Comparison of ENCODE assay signal across 22 mouse cellular contexts in the genomic region with DNA sequence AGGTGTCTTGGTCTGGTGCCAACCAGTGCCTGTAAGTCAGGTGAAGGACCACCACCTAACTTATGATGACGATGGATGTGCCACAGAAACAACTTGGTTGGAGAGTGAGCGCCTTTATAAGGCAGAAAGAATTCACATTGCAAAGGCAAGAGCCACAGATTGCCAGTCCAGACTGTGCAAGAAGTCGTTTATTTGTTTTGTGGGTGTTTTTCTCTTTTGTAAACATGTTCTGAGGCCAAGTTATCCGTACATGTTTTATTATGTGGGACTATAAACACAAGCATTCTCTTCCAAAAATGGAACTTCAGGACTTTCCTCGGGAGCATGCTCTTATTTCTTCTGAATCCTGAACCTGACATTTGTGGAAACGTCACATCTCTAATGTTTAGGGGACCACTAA.
DNase-seq lines count a peak whose midpoint lies in the region; ATAC-seq and TF ChIP-seq lines count a peak whose summit lies in the region.
"Had no signal": no experiment of that assay in that cellular context is flagged by ENCODE, and none has a peak within 500 bp of the region (broad histone marks: within the 10 kb centered on the region; RNA-seq: fewer than 3 reads in every experiment).

No protein-coding gene starts in this region.

- no peaks in the 10 kb centered on the region for H3K36me3 ChIP-seq in lung, embryonic 14.5 days (ENCODE audit: insufficient read depth)
- H3K36me3 ChIP-seq in lung, postnatal 0 days (ENCODE audit: insufficient read depth, low read length) = no peaks in the 10 kb centered on the region
- H3K36me3 ChIP-seq in myocyte (ENCODE audit: control insufficient read depth, insufficient read depth) = no peaks in the 10 kb centered on the region
- H3K36me3 ChIP-seq: embryonic facial prominence, embryonic 13.5 days; embryonic facial prominence, embryonic 15.5 days; forebrain, embryonic 10.5 days; forebrain, embryonic 12.5 days had no signal

- H3K27ac ChIP-seq in lung, embryonic 14.5 days (ENCODE audit: low read depth) = no peak overlapping the region
- no peak overlapping the region for H3K27ac ChIP-seq in lung, postnatal 0 days (ENCODE audit: low read length)
- H3K27ac ChIP-seq: embryonic facial prominence, embryonic 13.5 days; embryonic facial prominence, embryonic 15.5 days; forebrain, embryonic 10.5 days; forebrain, embryonic 12.5 days had no signal

- H3K4me2 ChIP-seq in lung, embryonic 14.5 days = no peak overlapping the region
- H3K4me2 ChIP-seq in lung, postnatal 0 days (replicated peaks; ENCODE audit: low read depth, low read length) = no peak overlapping the region
- H3K4me2 ChIP-seq in myocyte (ENCODE audit: low read depth) = peak overlapping the region; percentile 0
- H3K4me2 ChIP-seq: embryonic facial prominence, embryonic 13.5 days; embryonic facial prominence, embryonic 15.5 days; forebrain, embryonic 12.5 days had no signal

- no peaks in the 10 kb centered on the region for H3K79me2 ChIP-seq in myocyte (ENCODE audit: control insufficient read depth, insufficient read depth)

- no peaks in the 10 kb centered on the region for H3K27me3 ChIP-seq in lung, embryonic 14.5 days (ENCODE audit: insufficient read depth, low read length)
- no peaks in the 10 kb centered on the region for H3K27me3 ChIP-seq in lung, postnatal 0 days (replicated peaks; ENCODE audit: insufficient read depth, low read length)
- H3K27me3 ChIP-seq in myocyte (ENCODE audit: control insufficient read depth, insufficient read depth, insufficient read length) = no peaks in the 10 kb centered on the region
- H3K27me3 ChIP-seq: embryonic facial prominence, embryonic 13.5 days; embryonic facial prominence, embryonic 15.5 days; forebrain, embryonic 12.5 days had no signal

- ATAC-seq in lung, embryonic 14.5 days (ENCODE audit: insufficient read depth) = peak; percentile 57; the same call in 1 of the 2 replicates
- ATAC-seq in lung, postnatal 0 days = no peak
- ATAC-seq: forebrain, embryonic 14.5 days had no signal

- TF ChIP-seq CTCF in lung, embryonic 14.5 days (IDR thresholded peaks at IDR 0.05; ENCODE audit: low read depth) = no peak
- no peak for TF ChIP-seq CTCF in lung, postnatal 0 days (IDR thresholded peaks at IDR 0.05)

- no peak for TF ChIP-seq POLR2A in myocyte (IDR thresholded peaks at IDR 0.05; ENCODE audit: insufficient read length, low read depth)

- no peak overlapping the region for H3K9ac ChIP-seq in lung, embryonic 14.5 days
- H3K9ac ChIP-seq in lung, postnatal 0 days (replicated peaks; ENCODE audit: low read depth) = no peak overlapping the region
- H3K9ac ChIP-seq: embryonic facial prominence, embryonic 13.5 days; embryonic facial prominence, embryonic 15.5 days; forebrain, embryonic 12.5 days had no signal

- no peak overlapping the region for H3ac ChIP-seq in myocyte (ENCODE audit: control insufficient read depth, insufficient read length)

- DNase-seq in lung, embryonic 14.5 days = peak; percentile 82
- no peak for DNase-seq in lung, postnatal 4 days
- DNase-seq in lung, postnatal 0 days (ENCODE audit: low spot score) = peak; percentile 19
- DNase-seq in lung, postnatal 36 days = no peak
- no peak for DNase-seq in thymus, postnatal 14 days
- DNase-seq: adrenal gland, adult 2 months; adrenal gland, postnatal 10 days; adrenal gland, postnatal 25 days; cerebellum, adult 11 months; cerebellum, adult 18-20 months; cerebellum, adult 8-10 months; cerebellum, adult 9-11 months; cerebellum, postnatal 14 days; cerebellum, postnatal 36 days; embryo, embryonic 11 days had no signal

- H3K9me3 ChIP-seq in lung, embryonic 14.5 days (ENCODE audit: low read depth, low read length) = no peaks in the 10 kb centered on the region
- H3K9me3 ChIP-seq in lung, postnatal 0 days (ENCODE audit: low read length) = no peaks in the 10 kb centered on the region
- H3K9me3 ChIP-seq: embryonic facial prominence, embryonic 13.5 days; embryonic facial prominence, embryonic 15.5 days; forebrain, embryonic 10.5 days; forebrain, embryonic 12.5 days had no signal

- no peak for TF ChIP-seq EP300 in lung, postnatal 0 days (IDR thresholded peaks at IDR 0.05)

- no peak overlapping the region for H3K4me3 ChIP-seq in lung, embryonic 14.5 days (ENCODE audit: low read depth, low read length)
- H3K4me3 ChIP-seq in lung, postnatal 0 days (ENCODE audit: low read depth, low read length) = no peak overlapping the region
- H3K4me3 ChIP-seq in myocyte = no peak overlapping the region
- H3K4me3 ChIP-seq: embryonic facial prominence, embryonic 13.5 days; embryonic facial prominence, embryonic 15.5 days; erythroblast, embryonic 14.5 days; forebrain, embryonic 10.5 days; forebrain, embryonic 12.5 days had no signal

- WGBS in lung, embryonic 14.5 days = 42% methylated on average over 6 of the region's 6 CpGs
- WGBS in lung, postnatal 0 days = 49% methylated on average over 6 of the region's 6 CpGs

- H3K4me1 ChIP-seq in lung, embryonic 14.5 days (ENCODE audit: insufficient read depth) = peaks cover 9% of the 10 kb centered on the region
- no peaks in the 10 kb centered on the region for H3K4me1 ChIP-seq in lung, postnatal 0 days (ENCODE audit: insufficient read depth, low read depth, low read length)
- H3K4me1 ChIP-seq: forebrain, embryonic 10.5 days; forebrain, embryonic 12.5 days had no signal

TF ChIP-seq in myocyte, 11 proteins besides CTCF, POLR2A, EP300 and RAD21:
- TF ChIP-seq MYOD1 (IDR thresholded peaks at IDR 0.05; ENCODE audit: control insufficient read depth in 1 of 3, insufficient read length in 2 of 3, low read depth in 2 of 3) = no peak
- TF ChIP-seq USF1 (IDR thresholded peaks at IDR 0.05; ENCODE audit: low read depth) = no peak
- TF ChIP-seq TCF3 (IDR thresholded peaks at IDR 0.05; ENCODE audit: insufficient read length, low read depth) = no peak
- TF ChIP-seq E2F4 (IDR thresholded peaks at IDR 0.05; ENCODE audit: insufficient read depth) = no peak
- no peak for TF ChIP-seq SRF (IDR thresholded peaks at IDR 0.05; ENCODE audit: control insufficient read depth, insufficient read length, low read depth)
- no peak for TF ChIP-seq TCF12 (IDR thresholded peaks at IDR 0.05; ENCODE audit: insufficient read depth, poor library complexity, severe bottlenecking)
- TF ChIP-seq CEBPB (IDR thresholded peaks at IDR 0.05; ENCODE audit: insufficient read depth, poor library complexity, severe bottlenecking) = no peak
- TF ChIP-seq POLR2AphosphoS2 (IDR thresholded peaks at IDR 0.05; ENCODE audit: insufficient read length, low read depth) = no peak
- TF ChIP-seq REST (IDR thresholded peaks at IDR 0.05; ENCODE audit: insufficient read depth, insufficient read length) = no peak
- TF ChIP-seq MYOG (IDR thresholded peaks at IDR 0.05; ENCODE audit: control insufficient read depth in 1 of 3, insufficient read depth in 1 of 3, insufficient read length in 2 of 3, low read depth in 2 of 3) = no peak
- no peak for TF ChIP-seq MAX (IDR thresholded peaks at IDR 0.05; ENCODE audit: low read depth)

Comparison
In these comparisons a context has a peak if more than half of its experiments do, and no peak if none do; other contexts are left out.
1. DNase-seq: peak in lung, embryonic 14.5 days (single experiment) and lung, postnatal 0 days (single experiment); none in lung, postnatal 4 days (0 of 2), lung, postnatal 36 days (single experiment) and thymus, postnatal 14 days (single experiment).